Mouse (Mus musculus) kidney, adult 2 months (tissue): ENCODE data around the gene Egr4. TPM values are rescaled to one million over a fixed set of nuclear protein-coding genes. Genes with fewer than 3 reads are reported as not detected.

Source experiments
- DNase-seq: peaks from one replicate; pipeline ENCODE4 v3.0.0; 2021
- H3K27ac ChIP-seq: fragments of 200-500 bp; 2 replicates; pipeline ENCODE4 v1.5.1; 2012; ENCODE audit warnings: low read depth, low read length, control low read depth, inconsistent platforms; ENCODE audit not compliant: insufficient read depth
- H3K27me3 ChIP-seq: fragments of 200-500 bp; replicated peaks from 2 replicates; pipeline ENCODE4 v1.6.1; 2012; ENCODE audit warnings: mild to moderate bottlenecking, moderate library complexity, low read length, inconsistent platforms; ENCODE audit not compliant: control insufficient read depth, insufficient read depth
- H3K36me3 ChIP-seq: fragments of 200-500 bp; 2 replicates; pipeline ENCODE4 v1.6.1; 2012; ENCODE audit warnings: mild to moderate bottlenecking, moderate library complexity, low read length, inconsistent platforms; ENCODE audit not compliant: control insufficient read depth, insufficient read depth
- H3K4me1 ChIP-seq: fragments of 200-500 bp; 2 replicates; pipeline ENCODE4 v1.6.1; 2011; ENCODE audit warnings: low read length; ENCODE audit not compliant: control insufficient read depth, insufficient read depth
- H3K4me3 ChIP-seq: fragments of 200-500 bp; 2 replicates; pipeline ENCODE4 v1.5.1; 2011; ENCODE audit warnings: mild to moderate bottlenecking, low read depth, low read length, control low read depth; ENCODE audit not compliant: insufficient read depth
- CTCF ChIP-seq: fragments of 200-500 bp; conservative IDR thresholded peaks from 2 replicates; pipeline ENCODE4 v1.5.1; 2011; ENCODE audit warnings: low read depth, mild to moderate bottlenecking, control low read depth, low read length, moderate library complexity, mixed read lengths; ENCODE audit not compliant: insufficient read depth, insufficient read length
- POLR2A ChIP-seq: fragments of 200-500 bp; IDR thresholded peaks from one replicate; pipeline ENCODE4 v1.6.1; 2011; ENCODE audit warnings: low read depth, low read length, control low read depth
- WGBS: fragments of 180-500 bp; shearing (Covaris S2); methylation state at CpG from one replicate; pipeline ENCODE4 v1.1.7; 2018; 5-methylcytosine and 5-hydroxymethylcytosine counted together
- polyA plus RNA-seq: library from polyadenylated mRNA; depleted of rRNA; stranded (reverse); fragments of >200 nt; gene quantifications from 2 replicates; pipeline ENCODE4 v1.2.3, GENCODE M21; 2012

Gene Egr4
- polyA plus RNA-seq, 1 experiment = not detected

- DNase-seq = peak; percentile 12
- 36% methylated on average over 16 of the region's 16 CpGs for WGBS
- TF ChIP-seq POLR2A = no peak
- no peak for TF ChIP-seq CTCF
- no peak overlapping the region for H3K4me3 ChIP-seq
- no peaks in the 10 kb centered on the region for H3K36me3 ChIP-seq
- H3K4me1 ChIP-seq = no peaks in the 10 kb centered on the region
- H3K27ac ChIP-seq = no peak overlapping the region
- no peaks in the 10 kb centered on the region for H3K27me3 ChIP-seq
These were observed 32.7 kb downstream of the Egr4 start for GRCm38 (mm10) chr6:85480685-85481084.

- H3K27ac ChIP-seq = no peak overlapping the region
- H3K4me1 ChIP-seq = no peaks in the 10 kb centered on the region
- no peaks in the 10 kb centered on the region for H3K27me3 ChIP-seq
- DNase-seq = no peak
- TF ChIP-seq CTCF = no peak
- no peak for TF ChIP-seq POLR2A
- H3K36me3 ChIP-seq = no peaks in the 10 kb centered on the region
- no peak overlapping the region for H3K4me3 ChIP-seq
- WGBS = 79% methylated on average over 5 of the region's 5 CpGs
These were observed 33.4 kb downstream of the Egr4 start for GRCm38 (mm10) chr6:85479979-85480378.

GRCm38 (mm10) chr6:85478416-85478815, 35.0 kb downstream of the Egr4 start:
- Histone ChIP-seq H3K4me3 (no peak overlapping the region), H3K36me3 (no peaks in the 10 kb centered on the region), H3K27ac (no peak overlapping the region), H3K27me3 (no peaks in the 10 kb centered on the region), H3K4me1 (no peaks in the 10 kb centered on the region)
- DNase-seq = no peak
- 43% methylated on average over 14 of the region's 14 CpGs for WGBS
- TF ChIP-seq CTCF (no peak), POLR2A (no peak)

- no peak overlapping the region for H3K4me3 ChIP-seq
- TF ChIP-seq POLR2A (no peak), CTCF (peak; percentile 57)
- H3K27ac ChIP-seq = no peak overlapping the region
- H3K36me3 ChIP-seq = no peaks in the 10 kb centered on the region
- no peak for DNase-seq
- H3K4me1 ChIP-seq = no peaks in the 10 kb centered on the region
- 33% methylated on average over 10 of the region's 10 CpGs for whole genome bisulfite sequencing
- H3K27me3 ChIP-seq = no peaks in the 10 kb centered on the region
These were observed 35.9 kb downstream of the Egr4 start for GRCm38 (mm10) chr6:85477366-85477917.

- Histone ChIP-seq H3K4me3 (no peak overlapping the region), H3K27me3 (no peaks in the 10 kb centered on the region), H3K27ac (no peak overlapping the region), H3K36me3 (no peaks in the 10 kb centered on the region), H3K4me1 (no peaks in the 10 kb centered on the region)
- no peak for DNase-seq
- 93% methylated on average over 3 of the region's 3 CpGs for WGBS
- TF ChIP-seq POLR2A (no peak), CTCF (no peak)
These were observed 37.8 kb downstream of the Egr4 start for GRCm38 (mm10) chr6:85475581-85475980.

GRCm38 (mm10) chr6:85472542-85472941, 40.8 kb downstream of the Egr4 start:
- Histone ChIP-seq H3K27me3 (no peaks in the 10 kb centered on the region), H3K27ac (no peak overlapping the region), H3K4me1 (no peaks in the 10 kb centered on the region), H3K36me3 (no peaks in the 10 kb centered on the region), H3K4me3 (no peak overlapping the region)
- DNase-seq = no peak
- 70% methylated on average over 5 of the region's 5 CpGs for WGBS
- TF ChIP-seq CTCF = no peak
- no peak for TF ChIP-seq POLR2A

- Histone ChIP-seq H3K4me3 (no peak overlapping the region), H3K27ac (no peak overlapping the region), H3K36me3 (no peaks in the 10 kb centered on the region; the same call in 1 of the 2 replicates), H3K27me3 (no peaks in the 10 kb centered on the region), H3K4me1 (no peaks in the 10 kb centered on the region)
- no peak for TF ChIP-seq POLR2A
- TF ChIP-seq CTCF = no peak
- WGBS = 61% methylated on average over 8 of the region's 8 CpGs
- DNase-seq = no peak
These were observed 41.4 kb downstream of the Egr4 start for GRCm38 (mm10) chr6:85471962-85472361.
